Mouse (Mus musculus) MEL (cell line): ENCODE results near the gene Drd3. TPM values are rescaled to one million over a fixed set of nuclear protein-coding genes. Genes with fewer than 3 reads are reported as not detected.

ENCODE experiments used
- DNase-seq: peaks from one replicate; pipeline ENCODE4 v3.0.0; 2011; ENCODE audit warnings: low read depth, low spot score
- H3K27ac ChIP-seq: 2 replicates; pipeline ENCODE4 v1.5.1; 2012; ENCODE audit warnings: low read depth, mild to moderate bottlenecking, control low read depth, low read length, moderate library complexity; ENCODE audit not compliant: control insufficient read depth
- H3K27me3 ChIP-seq, 2 experiments: fragments of 150-350 bp in 1 of 2; sonication (generic) in 1 of 2; 2 replicates each; pipeline ENCODE4 v1.6.1; 2012; ENCODE audit warnings: low read length in 2 of 2, mild to moderate bottlenecking in 2 of 2, improper control_type of control experiment in 1 of 2, moderate library complexity in 1 of 2; ENCODE audit not compliant: insufficient read depth in 2 of 2, control insufficient read depth in 1 of 2
- H3K36me3 ChIP-seq, 2 experiments: 2 replicates each; pipeline ENCODE4 v1.6.1; 2012 to 2014; ENCODE audit warnings: low read length in 2 of 2, improper control_type of control experiment in 1 of 2, inconsistent platforms in 1 of 2, mild to moderate bottlenecking in 1 of 2; ENCODE audit not compliant: insufficient read depth in 2 of 2, control insufficient read depth in 1 of 2
- H3K4me1 ChIP-seq, 2 experiments: fragments of 150-350 bp in 1 of 2; sonication (generic) in 1 of 2; 2 replicates each; pipeline ENCODE4 v1.6.1; 2012; ENCODE audit warnings: low read length in 2 of 2, improper control_type of control experiment in 1 of 2, mild to moderate bottlenecking in 1 of 2; ENCODE audit not compliant: insufficient read depth in 2 of 2, control insufficient read depth in 1 of 2
- H3K4me3 ChIP-seq, 2 experiments: fragments of 150-350 bp in 1 of 2; sonication (generic) in 1 of 2; 2 replicates each; pipeline ENCODE4 v1.5.1; 2012; ENCODE audit warnings: low read depth in 2 of 2, low read length in 2 of 2, mild to moderate bottlenecking in 2 of 2, moderate library complexity in 2 of 2, control low read depth in 1 of 2, improper control_type of control experiment in 1 of 2; ENCODE audit not compliant: control insufficient read depth in 1 of 2, insufficient read depth in 1 of 2
- H3K79me2 ChIP-seq: 2 replicates; pipeline ENCODE4 v1.6.1; 2012; ENCODE audit warnings: mild to moderate bottlenecking, low read length, moderate library complexity; ENCODE audit not compliant: control insufficient read depth, poor library complexity, insufficient read depth
- H3K9ac ChIP-seq: 2 replicates; pipeline ENCODE4 v1.6.1; 2012; ENCODE audit warnings: low read depth, mild to moderate bottlenecking, control low read depth, low read length, moderate library complexity; ENCODE audit not compliant: control insufficient read depth, poor library complexity, severe bottlenecking
- H3K9me3 ChIP-seq: fragments of 150-350 bp; sonication (generic); replicated peaks from 2 replicates; pipeline ENCODE4 v1.6.1; 2012; ENCODE audit warnings: mild to moderate bottlenecking, low read length, improper control_type of control experiment, moderate library complexity; ENCODE audit not compliant: insufficient read depth
- BHLHE40 ChIP-seq: IDR thresholded peaks from 2 replicates; pipeline ENCODE4 v1.6.1; 2012; ENCODE audit warnings: low read depth, mild to moderate bottlenecking, inconsistent platforms, low read length, improper control_type of control experiment, borderline replicate concordance
- CHD1 ChIP-seq: IDR thresholded peaks from 2 replicates; pipeline ENCODE4 v1.6.1; 2012; ENCODE audit warnings: low read depth, mild to moderate bottlenecking, inconsistent platforms, low read length, improper control_type of control experiment
- CTCF ChIP-seq, 3 experiments: IDR thresholded peaks in 2 of 3; conservative IDR thresholded peaks in 1 of 3; 2 replicates each; pipeline ENCODE4 v1.5.1; 2011 to 2012; ENCODE audit warnings: low read length in 3 of 3, low read depth in 2 of 3, mild to moderate bottlenecking in 2 of 3, improper control_type of control experiment in 1 of 3, inconsistent platforms in 1 of 3, mixed read lengths in 1 of 3, moderate library complexity in 1 of 3; ENCODE audit not compliant: control insufficient read depth in 1 of 3, insufficient read depth in 1 of 3, poor library complexity in 1 of 3, severe bottlenecking in 1 of 3
- E2F4 ChIP-seq: IDR thresholded peaks from 2 replicates; pipeline ENCODE4 v1.6.1; 2011; ENCODE audit warnings: low read depth, low read length, improper control_type of control experiment, borderline replicate concordance
- ELF1 ChIP-seq: IDR thresholded peaks from 2 replicates; pipeline ENCODE4 v1.6.1; 2014; ENCODE audit warnings: low read depth, mild to moderate bottlenecking, inconsistent platforms, low read length, improper control_type of control experiment, moderate library complexity
- EP300 ChIP-seq, 2 experiments: IDR thresholded peaks; 2 replicates each; pipeline ENCODE4 v1.6.1; 2011; ENCODE audit warnings: improper control_type of control experiment in 2 of 2, low read length in 2 of 2, low read depth in 1 of 2, mild to moderate bottlenecking in 1 of 2
- ETS1 ChIP-seq: IDR thresholded peaks from 2 replicates; pipeline ENCODE4 v1.6.1; 2012; ENCODE audit warnings: low read depth, mild to moderate bottlenecking, inconsistent platforms, low read length, improper control_type of control experiment, moderate library complexity
- GATA1 ChIP-seq: IDR thresholded peaks from 2 replicates; pipeline ENCODE4 v1.6.1; 2011; ENCODE audit warnings: low read depth, low read length, improper control_type of control experiment
- HCFC1 ChIP-seq: IDR thresholded peaks from 2 replicates; pipeline ENCODE4 v1.6.1; 2012; ENCODE audit warnings: low read depth, mild to moderate bottlenecking, inconsistent platforms, low read length, improper control_type of control experiment, moderate library complexity
- MAX ChIP-seq: IDR thresholded peaks from 2 replicates; pipeline ENCODE4 v1.6.1; 2011; ENCODE audit warnings: low read length, improper control_type of control experiment
- MAZ ChIP-seq: IDR thresholded peaks from 2 replicates; pipeline ENCODE4 v1.6.1; 2012; ENCODE audit warnings: low read depth, mild to moderate bottlenecking, inconsistent platforms, low read length, improper control_type of control experiment
- MYC ChIP-seq: IDR thresholded peaks from 2 replicates; pipeline ENCODE4 v1.6.1; 2011; ENCODE audit warnings: low read depth, mild to moderate bottlenecking, low read length, improper control_type of control experiment, moderate library complexity
- NRF1 ChIP-seq: IDR thresholded peaks from 2 replicates; pipeline ENCODE4 v1.6.1; 2014; ENCODE audit warnings: low read depth, mild to moderate bottlenecking, inconsistent platforms, low read length, improper control_type of control experiment, moderate library complexity; ENCODE audit not compliant: poor library complexity, insufficient read depth, severe bottlenecking
- RCOR1 ChIP-seq: IDR thresholded peaks from 2 replicates; pipeline ENCODE4 v1.6.1; 2012; ENCODE audit warnings: low read depth, mild to moderate bottlenecking, inconsistent platforms, low read length, improper control_type of control experiment
- SIN3A ChIP-seq: IDR thresholded peaks from 2 replicates; pipeline ENCODE4 v1.6.1; 2012; ENCODE audit warnings: low read length, improper control_type of control experiment, inconsistent platforms
- SMC3 ChIP-seq: IDR thresholded peaks from 2 replicates; pipeline ENCODE4 v1.6.1; 2011; ENCODE audit warnings: low read depth, low read length, improper control_type of control experiment
- USF1 ChIP-seq: IDR thresholded peaks from 2 replicates; pipeline ENCODE4 v1.6.1; 2014; ENCODE audit warnings: low read depth, mild to moderate bottlenecking, inconsistent platforms, low read length, improper control_type of control experiment, moderate library complexity
- ZNF384 ChIP-seq: IDR thresholded peaks from 2 replicates; pipeline ENCODE4 v1.6.1; 2012; ENCODE audit warnings: low read depth, mild to moderate bottlenecking, inconsistent platforms, low read length, improper control_type of control experiment
- polyA plus RNA-seq, 2 experiments: library from polyadenylated mRNA; stranded (reverse) in 1 of 2; unstranded in 1 of 2; fragments of >175 nt in 1 of 2; fragments of >200 nt in 1 of 2; gene quantifications; 2 replicates each; pipeline versions ENCODE4 v1.2.1 to v1.2.4; 2012; ENCODE audit warnings: low replicate concordance in 2 of 2, low read depth in 1 of 2; ENCODE audit not compliant: insufficient read length in 2 of 2, insufficient read depth in 1 of 2, missing spikeins in 1 of 2
- total RNA-seq: library from RNA; depleted of rRNA; stranded (reverse); fragments of 300-350 nt; gene quantifications from 2 replicates; pipeline ENCODE4 v1.2.3, GENCODE M21; 2012

Drd3 gene
- total and polyA plus RNA-seq, 3 experiments = not detected

GRCm38 (mm10) chr16:43732496-43732895 is 21.3 kb upstream of the Drd3 start:
- H3K4me3 ChIP-seq = no peak overlapping the region
- DNase-seq = no peak
- peaks cover 0 to 35% of the 10 kb centered on the region in 2 experiments; a peak in 2 of 4 replicates for H3K36me3 ChIP-seq
- H3K27ac ChIP-seq = no peak overlapping the region
- H3K27me3 ChIP-seq = no peaks in the 10 kb centered on the region
- no peak overlapping the region for H3K9ac ChIP-seq
- peaks cover 4 to 36% of the 10 kb centered on the region in 2 experiments; a peak in 3 of 4 replicates for H3K4me1 ChIP-seq
- no peaks in the 10 kb centered on the region for H3K79me2 ChIP-seq
- H3K9me3 ChIP-seq = no peaks in the 10 kb centered on the region
- TF ChIP-seq ELF1 = no peak
- TF ChIP-seq BHLHE40 = no peak
- TF ChIP-seq CTCF (IDR thresholded peaks at IDR 0.05 in 2 of 3, conservative IDR thresholded peaks at IDR 0.05 in 1 of 3; ENCODE audit: control insufficient read depth in 1 of 3, insufficient read depth in 1 of 3, low read depth in 2 of 3, low read length in 3 of 3, poor library complexity in 1 of 3, severe bottlenecking in 1 of 3) = no peak
- no peak for TF ChIP-seq MYC
- TF ChIP-seq ZNF384 = no peak
- TF ChIP-seq GATA1 = no peak

- Histone ChIP-seq H3K36me3 (peaks cover 0 to 37% of the 10 kb centered on the region in 2 experiments; a peak in 2 of 4 replicates), H3K27ac (no peak overlapping the region), H3K79me2 (no peaks in the 10 kb centered on the region), H3K9me3 (no peaks in the 10 kb centered on the region), H3K4me3 (no peak overlapping the region), H3K27me3 (no peaks in the 10 kb centered on the region), H3K4me1 (peaks cover 4 to 37% of the 10 kb centered on the region in 2 experiments; a peak in 3 of 4 replicates), H3K9ac (no peak overlapping the region)
- TF ChIP-seq ZNF384 (0 out of 2 replicates have a peak, but pooled peaks have one; percentile 7), MYC (no peak)
- no peak for DNase-seq
Observed at GRCm38 (mm10) chr16:43732900-43733299, 20.9 kb upstream of the Drd3 start.

- Histone ChIP-seq H3K79me2 (no peaks in the 10 kb centered on the region), H3K9ac (no peak overlapping the region), H3K4me1 (peaks cover 2 to 26% of the 10 kb centered on the region in 2 experiments; a peak in 3 of 4 replicates), H3K9me3 (no peaks in the 10 kb centered on the region), H3K36me3 (peaks cover 0 to 24% of the 10 kb centered on the region in 2 experiments; a peak in 2 of 4 replicates), H3K4me3 (no peak overlapping the region), H3K27me3 (no peaks in the 10 kb centered on the region)
- peak; percentile 83 for DNase-seq
- TF ChIP-seq CHD1 (no peak), E2F4 (no peak), MAZ (no peak), EP300 (IDR thresholded peaks at IDR 0.05; ENCODE audit: low read depth in 1 of 2, low read length in 2 of 2) (peak; percentile 34 to 41; a peak in 3 of 4 replicates), MYC (peak; percentile 54; the same call in 1 of the 2 replicates), SMC3 (no peak), RCOR1 (peak; percentile 54; the same call in 1 of the 2 replicates), USF1 (no peak), GATA1 (peak; percentile 29; the same call in 1 of the 2 replicates), MAX (no peak), NRF1 (no peak), SIN3A (0 out of 2 replicates have a peak, but pooled peaks have one; percentile 8), ELF1 (no peak), HCFC1 (no peak), ETS1 (no peak)
- TF ChIP-seq, all 39 proteins: peak for 5
- no peak overlapping the region for H3K27ac ChIP-seq
Observed at GRCm38 (mm10) chr16:43737933-43738332, 15.9 kb upstream of the Drd3 start.
